Mouse (Mus musculus) ovary, postnatal 10 days (tissue): ENCODE measurements around the gene Cxcr4.

ENCODE experiments used
- DNase-seq: peaks from one replicate; pipeline ENCODE4 v3.0.0; 2022; ENCODE audit warnings: low spot score

Cxcr4 gene

DNA sequence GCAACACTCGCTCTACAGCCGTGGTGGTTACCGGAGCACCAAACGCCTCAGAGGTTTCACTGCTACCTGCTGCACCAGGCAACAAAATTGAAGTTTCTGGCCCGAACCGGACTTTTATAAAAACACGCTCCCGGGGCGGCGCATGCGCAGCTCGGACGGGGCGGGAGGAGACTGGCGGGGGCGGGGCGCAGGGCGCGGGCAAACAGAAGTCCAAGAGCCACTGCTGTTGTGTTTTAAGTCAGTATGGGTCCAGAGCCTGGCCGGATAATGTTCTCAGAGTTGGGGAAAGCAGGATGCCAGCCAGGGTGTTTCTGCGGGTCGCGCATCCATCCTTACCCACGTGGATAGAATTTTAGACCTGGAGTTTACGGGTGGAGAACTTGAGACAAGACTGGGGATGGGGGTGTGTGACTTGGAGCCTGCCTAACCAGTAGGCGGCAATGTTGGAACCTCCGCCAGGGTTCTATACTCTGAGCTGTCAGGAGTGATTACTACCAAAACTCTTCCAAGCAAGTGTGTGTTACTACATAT is at the start of gene Cxcr4:
Cxcr4 (minus strand) TSS at position 83 of the 531 bp plus-strand sequence.
- DNase-seq = peak; percentile 79

DNA sequence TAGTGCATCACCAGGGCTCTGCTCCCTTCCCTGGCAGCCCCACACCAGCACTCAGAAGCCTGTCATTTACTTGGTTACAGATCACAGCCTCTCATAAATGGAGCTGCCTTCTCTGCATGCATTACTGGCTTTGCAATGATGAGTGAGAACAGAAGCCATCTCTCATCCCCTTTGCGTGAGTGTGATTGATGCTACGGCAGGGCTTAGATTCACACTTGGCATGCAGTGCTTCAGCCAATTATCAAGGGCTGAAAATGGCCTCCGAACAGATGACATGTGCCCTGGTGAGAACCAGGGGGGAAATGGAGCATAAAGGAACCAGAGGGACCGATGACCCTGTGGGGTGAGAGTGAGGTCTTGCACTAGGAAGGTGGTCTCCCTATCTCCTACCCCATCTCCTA is 47.6 kb upstream of the Cxcr4 start:
- DNase-seq = no peak

DNA sequence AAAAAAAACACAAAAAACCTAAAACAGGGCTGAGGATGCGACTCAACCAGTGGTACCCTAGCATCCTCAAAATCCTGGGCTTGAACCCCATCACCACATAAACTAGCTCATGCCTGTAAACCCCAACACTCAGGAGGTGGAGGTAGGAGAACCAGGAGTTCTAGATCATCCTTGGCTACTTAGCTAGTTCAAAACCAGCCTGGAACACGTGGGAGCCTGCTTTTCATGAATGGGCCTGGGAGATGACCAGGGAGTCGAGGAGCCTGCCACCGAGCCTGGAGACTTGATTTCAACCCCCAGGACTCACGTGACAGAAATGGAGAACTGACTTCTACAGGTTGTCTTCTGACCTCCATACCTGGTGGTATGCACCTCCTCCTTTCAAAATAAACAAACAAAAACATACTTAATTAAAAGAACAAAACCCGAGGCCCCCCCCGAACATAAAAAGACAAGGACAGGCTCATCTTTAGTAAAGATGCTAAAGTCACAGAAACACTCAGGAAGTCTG is 45.2 kb upstream of the Cxcr4 start:
- DNase-seq = no peak

DNA sequence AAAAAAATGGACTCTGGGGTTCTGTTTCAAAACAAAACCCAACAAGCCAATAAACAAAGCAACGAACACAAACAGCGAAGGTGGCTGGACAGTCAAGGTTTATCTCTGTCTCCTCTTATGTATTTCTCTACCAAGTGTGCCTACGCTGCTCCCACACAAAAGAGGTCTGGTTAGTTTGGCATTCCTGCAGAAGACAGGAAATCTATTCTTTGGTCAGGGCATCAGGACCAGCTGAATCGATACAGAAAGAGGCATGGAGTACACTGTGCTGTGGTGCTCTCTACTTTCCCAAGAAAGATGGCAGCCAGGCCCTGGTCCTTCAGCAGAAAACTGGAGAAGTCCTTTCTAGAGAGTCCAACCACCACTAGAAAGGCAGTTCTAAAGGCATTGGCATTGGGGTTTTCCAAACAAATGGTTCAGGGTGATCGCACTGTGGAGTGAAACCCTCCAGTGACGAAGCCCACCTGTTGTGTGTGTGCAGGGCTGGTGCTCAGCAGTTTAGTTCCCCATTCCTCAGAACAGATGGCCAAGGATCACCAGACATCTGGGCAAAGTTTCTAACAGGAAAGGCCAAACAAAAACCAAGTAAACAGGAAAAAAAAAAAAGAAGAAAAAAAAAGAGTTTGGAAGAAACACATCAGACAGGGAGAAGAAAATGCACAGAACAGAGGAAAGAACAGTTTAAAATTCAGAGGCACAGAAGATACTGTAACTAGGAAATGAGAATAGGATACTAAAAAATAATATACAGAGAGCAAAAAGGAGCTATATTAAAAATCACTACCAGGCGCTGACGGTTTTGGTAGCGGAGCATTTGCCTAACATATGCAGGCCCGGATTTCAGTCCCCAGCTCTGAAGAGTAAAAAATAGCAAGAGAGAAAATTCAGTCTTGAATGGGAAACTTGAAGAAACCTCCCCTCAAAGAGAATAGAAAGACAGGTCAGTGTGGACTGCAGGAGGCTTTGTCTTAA is 44.5 kb upstream of the Cxcr4 start:
- DNase-seq = no peak

DNA sequence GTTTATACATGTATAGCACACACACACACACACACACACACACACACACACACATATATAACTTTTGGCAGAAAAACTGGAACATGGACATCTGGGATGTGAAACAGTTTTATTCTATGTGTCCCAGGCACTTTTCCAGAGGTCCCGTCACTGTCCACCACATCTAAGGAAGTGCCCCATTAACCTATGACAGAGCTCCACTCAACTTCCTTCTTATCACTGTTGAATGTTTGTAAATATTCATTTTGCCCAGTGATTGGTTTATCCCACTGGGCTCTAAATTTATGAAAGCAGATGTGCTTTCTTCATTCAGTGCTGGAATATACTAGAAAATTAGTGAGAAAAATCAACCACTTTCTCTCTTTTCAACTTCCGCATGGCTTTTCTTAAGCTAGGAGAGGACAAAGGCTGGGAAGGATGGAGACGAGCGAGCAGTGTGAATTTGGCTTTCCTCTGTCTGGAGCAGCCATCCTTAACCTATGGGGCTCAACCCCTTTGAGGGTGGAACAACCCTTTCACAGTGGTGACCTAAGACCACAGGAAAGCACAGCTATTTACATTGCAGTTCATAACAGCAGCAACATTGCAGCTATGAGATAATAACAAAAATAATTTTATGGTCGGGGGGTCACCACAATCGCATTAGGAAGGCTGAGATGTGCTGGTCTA is 41.8 kb upstream of the Cxcr4 start:
- no peak for DNase-seq

DNA sequence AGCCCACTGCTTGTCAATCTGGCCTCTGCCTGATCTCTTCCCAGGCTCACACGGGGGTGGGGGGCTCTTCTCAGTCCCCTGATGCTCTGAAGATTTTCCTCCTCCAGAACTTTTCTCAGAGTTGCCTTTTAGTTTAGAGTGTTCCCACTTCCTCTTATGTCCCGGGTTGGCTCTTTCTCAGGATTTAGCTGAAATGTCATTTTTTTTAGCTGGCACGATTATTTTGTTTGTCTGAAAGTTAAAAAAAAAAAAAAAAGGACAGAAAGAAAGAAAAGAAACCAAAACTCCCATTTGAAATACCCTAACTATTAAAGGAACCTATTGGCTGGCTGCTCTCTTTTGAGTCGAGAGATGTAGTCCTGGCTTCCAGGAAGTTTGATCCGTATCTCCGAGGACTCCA is 40.4 kb upstream of the Cxcr4 start:
- no peak for DNase-seq

DNA sequence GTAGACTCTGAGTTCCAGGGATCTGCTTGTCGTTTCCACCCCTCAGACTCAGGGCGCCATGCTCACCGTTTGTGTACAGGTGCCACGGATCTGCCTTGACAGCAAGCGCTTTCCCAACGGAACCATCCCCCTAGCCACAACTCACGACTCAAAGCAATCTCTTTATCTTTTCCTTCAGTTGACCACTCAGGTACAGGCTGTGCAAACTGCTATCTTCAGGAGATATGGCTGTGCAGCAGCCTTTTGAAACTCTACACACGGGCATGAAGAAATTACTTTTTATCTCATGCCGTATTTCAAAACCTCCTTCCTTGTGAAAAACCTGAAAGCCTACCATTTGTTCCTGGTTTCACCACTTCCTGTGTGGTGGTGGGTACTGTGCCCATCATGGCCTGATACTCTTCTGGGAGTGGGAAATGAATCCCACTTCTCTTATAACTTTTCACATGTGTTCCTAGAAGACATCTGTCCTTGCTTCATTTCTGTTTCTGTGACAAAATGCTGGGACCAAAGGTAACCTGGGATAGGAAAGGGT is 34.1 kb upstream of the Cxcr4 start:
- no peak for DNase-seq

DNA sequence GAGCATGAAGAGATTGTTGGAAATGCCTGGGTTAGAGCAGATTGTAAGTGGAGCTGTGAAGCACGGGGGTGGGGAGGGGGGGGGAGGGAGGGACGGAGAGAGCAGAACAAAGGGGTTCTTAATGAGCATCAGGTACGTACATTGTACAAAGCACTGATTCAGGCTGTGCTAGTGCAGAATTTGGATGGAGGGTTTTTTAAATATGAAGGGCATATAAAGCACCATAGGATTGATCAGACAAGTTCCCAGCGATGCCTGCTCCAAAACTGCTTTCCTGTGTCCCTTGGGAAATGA is 31.4 kb upstream of the Cxcr4 start:
- no peak for DNase-seq

DNA sequence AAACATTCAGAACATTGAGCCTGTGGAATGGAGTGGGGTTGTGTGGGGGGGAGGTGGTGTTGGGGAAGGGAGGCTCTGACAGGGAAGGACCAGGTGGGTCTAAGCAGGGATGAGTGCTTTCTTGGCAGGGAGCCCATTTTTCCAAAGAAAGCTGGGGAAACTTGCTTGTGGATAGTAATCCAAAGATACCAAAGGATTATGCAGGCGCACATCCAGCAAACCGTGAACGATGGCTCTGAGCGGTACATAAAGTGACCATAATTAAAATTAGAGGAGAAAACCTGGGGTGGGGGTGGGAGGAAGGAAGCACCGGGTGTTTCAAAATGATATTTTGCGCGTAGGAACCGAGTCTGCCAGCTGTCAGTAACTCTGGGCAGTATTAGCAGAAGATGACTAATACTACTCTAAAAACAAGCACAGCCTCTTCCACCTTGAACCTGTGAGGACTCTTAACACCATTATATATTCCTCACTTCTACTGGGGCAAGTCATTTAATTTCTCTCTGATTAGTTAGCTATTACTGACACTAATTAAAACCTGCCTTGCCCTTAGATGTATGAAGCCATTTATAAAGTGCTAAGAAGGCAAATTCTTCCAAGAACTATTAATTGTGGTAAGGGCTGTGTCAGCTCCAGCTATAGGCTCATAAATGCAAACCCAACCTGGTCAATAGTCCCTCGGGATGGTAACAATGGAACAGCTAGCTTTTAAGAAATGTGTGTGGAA is 30.9 kb upstream of the Cxcr4 start:
- DNase-seq = no peak

DNA sequence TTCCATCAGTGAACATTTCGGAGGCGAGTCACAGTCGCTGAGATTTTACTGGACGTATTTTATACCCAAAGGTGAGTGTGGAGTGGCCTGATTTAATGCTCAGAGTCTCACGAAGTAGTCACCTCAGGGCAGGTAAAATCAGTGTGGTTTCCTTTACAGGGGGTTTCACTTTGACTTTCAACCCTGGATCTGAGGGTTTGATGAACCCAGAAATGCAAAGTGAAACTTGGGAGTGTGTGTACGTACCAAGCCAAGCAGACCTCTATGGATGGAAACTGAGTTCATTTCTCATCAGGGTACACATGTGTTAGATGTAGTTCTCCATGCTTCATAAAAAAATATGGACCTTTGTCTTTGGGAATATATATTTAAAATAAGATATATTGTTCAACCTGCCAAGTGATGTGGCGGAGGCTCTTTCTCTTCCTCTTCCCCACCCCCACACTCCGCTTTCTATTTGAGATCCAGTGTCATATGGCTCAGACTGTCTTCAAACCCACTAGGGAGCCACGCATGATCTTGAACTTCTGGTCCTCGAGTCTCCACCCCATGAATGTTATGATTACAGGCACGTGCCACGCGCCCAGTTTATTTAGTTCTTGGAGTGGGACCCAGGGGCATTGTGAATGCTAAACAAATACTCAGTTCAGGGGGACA is 25.7 kb upstream of the Cxcr4 start:
- DNase-seq = no peak

DNA sequence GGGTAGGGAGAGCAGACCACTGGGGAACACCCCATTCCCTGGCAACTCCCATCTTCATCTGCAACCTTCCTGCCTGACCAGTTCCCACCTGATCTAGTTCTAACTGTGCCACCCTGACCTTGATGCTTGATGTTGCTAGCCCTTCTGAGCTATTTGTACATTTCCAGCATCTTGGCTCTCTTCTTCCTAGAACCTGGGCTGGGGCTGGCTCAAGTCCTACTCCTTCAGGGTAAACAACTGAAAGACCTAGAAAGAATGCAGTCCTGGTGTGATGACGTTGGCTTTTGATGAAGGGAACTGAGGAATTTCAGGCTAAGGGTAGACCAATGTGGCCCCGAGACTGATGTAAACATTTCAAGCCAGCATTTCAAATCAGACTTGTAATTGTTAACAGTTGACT is 24.5 kb upstream of the Cxcr4 start:
- no peak for DNase-seq

DNA sequence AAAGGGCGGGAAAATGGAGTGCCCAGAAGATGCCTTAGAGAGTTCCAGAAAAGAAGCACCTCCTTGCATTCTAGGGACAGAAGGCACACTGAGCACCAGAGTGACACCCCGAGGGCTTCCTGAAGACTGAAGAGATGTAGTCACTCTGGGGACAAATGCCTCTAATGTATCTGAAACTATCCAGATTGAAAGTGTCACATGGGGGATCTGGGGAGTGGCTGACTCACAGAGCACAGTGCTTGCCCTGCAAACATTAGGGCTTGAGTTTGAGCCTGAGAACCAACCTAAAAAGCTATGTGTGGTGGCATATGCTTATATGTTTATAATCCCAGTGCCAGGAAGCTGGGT is 23.3 kb upstream of the Cxcr4 start:
- DNase-seq = no peak

DNA sequence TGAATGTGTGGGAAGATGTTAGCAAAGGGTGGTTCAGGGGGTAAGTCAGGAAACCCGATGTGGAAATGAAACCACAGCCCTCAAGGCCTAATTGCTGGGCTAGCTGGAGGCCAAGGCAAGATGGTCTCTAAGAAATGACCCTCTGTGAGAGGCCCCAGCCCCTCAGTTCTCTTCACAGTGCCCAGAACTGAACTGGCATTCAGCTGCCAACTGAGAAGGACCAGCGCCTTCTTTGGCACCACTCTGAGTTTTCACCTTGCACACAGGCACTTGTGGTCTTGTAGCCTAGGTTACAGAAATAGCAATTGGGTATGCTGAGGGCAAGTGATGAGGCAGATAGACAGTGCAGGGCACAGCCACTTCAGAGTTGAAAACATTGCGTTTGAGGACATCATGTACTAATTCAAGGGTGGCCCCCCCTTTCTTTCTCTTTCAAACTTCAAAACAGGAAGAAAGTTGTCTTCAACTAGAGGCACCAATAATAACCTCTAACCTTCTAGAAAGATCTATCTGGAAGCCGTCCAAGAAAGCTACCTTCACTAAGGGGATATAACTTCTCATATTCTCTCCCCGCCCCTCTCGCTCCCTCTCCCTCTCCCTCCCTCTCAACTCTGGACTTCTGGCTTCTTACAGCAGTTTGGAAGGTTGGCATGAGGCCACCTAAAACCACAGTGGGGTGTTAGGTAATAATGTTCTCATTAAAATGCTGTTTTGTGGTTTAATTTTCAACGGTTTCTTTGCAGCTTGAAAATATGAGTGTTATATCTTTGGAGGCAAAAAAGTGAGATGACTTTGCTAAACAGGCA is 22.8 kb upstream of the Cxcr4 start:
- no peak for DNase-seq

DNA sequence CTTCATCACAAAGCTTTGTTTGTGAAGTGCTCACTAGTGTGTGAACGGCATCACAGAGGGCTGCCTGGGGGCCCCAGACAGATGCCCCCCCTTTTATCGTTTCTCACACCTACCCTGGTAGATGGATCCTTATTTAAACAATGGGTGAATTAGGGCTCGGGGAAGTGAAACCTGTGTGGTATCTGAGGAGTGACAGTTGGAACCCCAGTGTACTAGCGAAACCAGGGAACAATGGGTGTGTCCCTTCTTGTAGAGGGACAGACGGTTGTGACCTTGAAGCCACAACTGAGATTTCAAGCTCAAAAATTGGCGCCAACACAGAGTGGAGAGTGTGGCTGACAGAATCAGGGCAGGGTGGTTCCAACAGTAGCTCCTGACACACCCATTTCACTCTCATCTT is 16.0 kb upstream of the Cxcr4 start:
- no peak for DNase-seq

DNA sequence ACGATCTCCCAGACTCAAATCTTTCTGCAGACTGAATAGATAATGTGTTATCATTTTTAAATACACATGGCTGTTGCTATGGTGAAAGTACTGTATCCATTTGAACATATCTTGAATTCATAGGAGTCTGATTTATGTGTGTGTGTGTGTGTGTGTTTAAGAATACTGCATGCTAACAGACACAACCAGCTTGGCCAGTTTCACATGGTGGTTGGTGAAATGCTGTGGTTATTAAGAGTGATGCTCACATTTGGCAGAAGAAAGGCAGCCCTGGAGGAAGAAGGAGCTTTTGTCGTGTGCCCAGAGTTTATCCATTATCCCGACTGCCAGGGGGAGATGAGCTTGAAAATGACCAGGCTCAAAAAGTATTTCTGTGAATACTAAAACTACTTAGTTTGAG is 15.3 kb upstream of the Cxcr4 start:
- DNase-seq = no peak

DNA sequence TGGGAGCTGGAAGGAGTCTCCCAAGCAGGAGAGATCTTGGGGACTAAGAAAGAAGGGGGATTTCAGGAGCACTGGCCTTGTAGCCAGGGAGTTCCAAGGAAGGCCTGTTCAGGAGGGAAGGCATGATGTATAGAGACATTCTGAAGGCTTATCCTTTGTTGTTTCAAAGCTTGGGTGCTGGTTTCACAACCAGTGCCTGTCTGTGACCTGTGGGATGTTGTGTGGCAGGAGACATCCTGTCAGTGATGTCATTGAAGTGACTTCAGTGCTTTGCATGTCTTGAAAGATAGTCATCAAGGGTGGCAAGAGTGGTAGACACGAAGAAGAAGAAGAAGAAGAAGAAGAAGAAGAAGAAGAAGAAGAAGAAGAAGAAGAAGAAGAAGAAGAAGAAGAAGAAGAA is 13.7 kb upstream of the Cxcr4 start:
- no peak for DNase-seq

DNA sequence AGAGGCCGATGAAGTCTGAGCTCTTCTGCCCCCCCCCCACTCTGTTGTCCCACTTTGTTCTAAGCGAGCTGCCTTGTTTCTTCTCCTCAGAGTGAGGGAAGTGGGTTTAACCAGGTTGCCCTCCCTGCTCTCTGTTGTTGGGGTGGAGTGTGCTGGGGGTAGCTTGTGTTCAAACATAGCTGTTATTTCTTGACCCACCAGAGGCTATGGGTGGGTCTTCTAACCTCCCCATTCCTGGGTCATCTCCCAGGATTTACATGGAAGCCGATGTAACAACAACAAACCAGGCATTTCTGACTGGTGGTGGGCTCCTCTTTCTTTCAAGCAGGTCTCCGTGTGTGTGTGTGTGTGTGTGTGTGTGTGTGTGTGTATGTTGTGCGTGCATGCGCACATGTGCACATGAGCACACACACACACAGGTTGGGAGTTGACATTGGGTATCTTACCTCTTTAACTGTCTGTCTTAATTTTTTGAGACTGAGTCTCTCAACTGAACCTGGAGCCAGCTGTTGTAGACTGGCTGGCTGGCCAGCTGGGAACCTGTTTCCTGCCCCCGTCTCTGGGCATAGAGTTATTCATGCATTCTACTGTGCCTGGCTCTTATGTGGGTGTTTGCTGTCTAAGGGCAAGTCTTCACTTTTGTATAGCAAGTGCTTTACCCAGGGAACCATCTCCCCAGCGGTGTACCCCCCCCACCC is 10.7 kb upstream of the Cxcr4 start:
- no peak for DNase-seq

DNA sequence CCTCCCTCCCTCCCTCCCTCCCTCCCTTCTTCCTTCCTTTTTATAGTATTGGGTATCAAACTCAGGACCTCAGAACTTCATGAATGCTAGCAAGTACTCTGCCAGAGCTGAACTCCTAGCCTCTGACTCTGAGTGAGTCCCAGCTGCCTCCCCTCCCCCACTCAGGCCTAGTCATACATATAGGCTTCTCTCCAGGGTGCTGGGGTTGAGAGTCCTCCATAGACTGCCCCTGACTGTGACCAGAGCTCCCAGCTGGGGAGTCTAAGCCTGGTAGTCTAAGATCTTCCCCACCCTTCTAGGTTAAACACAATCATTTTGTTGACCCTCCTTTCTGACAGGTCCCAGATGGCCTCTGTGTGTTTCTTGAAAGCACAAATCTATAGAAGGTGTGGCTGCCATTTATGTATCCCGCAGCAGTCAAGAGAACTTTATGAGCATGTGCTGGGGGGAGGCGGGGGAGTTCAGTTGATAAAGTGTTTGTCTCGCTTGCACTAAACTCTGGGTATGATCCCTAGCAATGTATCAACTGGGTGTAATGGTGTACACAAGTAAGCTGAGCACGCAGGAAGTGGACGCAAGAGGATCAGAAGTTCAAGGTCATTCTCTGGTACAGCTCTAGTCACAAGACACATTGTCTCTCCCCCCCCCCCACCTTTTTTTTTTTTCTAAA is 10.1 kb upstream of the Cxcr4 start:
- no peak for DNase-seq

DNA sequence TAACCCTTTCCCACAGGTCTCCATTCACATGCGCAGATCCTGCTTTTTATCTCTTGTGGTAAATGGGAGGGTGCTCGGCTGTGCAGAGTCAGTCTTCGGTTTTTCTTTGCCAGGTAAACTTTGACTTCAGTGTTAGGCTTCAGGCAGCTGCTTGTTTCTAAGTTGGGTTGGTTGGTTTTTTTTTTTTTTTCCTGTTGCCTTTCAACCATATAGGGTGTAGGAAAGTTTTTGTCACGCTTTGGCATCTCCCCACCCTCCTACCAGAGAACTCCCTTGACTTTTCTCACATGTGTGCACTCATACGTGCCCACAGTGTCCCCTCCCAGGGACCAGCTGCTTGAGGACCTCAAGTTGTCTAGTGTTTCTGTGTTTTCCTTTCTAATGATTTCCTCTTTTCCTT is 9.2 kb upstream of the Cxcr4 start:
- DNase-seq = no peak

DNA sequence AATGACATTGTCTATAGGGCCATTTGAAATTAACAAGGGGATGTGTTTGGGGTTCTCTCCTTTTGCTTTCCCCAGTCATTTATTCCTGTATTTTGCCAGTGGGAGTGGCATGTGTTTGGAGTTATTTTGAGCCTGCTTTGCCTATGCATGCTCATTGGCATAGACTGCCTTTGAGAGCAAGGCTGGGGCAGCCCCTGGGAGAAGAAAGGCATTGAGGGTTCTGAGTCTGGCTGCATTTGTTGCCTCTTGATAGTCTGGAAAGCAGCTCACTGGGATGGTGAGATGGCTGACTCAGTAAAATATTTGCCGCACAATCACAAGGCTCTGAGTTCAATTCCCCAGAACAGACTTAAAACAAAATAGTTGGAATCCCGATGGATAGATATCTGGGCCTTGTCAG is 8.5 kb upstream of the Cxcr4 start:
- no peak for DNase-seq
